Mouse (Mus musculus) layer of hippocampus, adult 9-11 months (tissue): ENCODE data around the gene Lrrc30.

Experiments
- DNase-seq: peaks from one replicate; pipeline ENCODE4 v3.0.0; 2022

Gene Lrrc30

DNA sequence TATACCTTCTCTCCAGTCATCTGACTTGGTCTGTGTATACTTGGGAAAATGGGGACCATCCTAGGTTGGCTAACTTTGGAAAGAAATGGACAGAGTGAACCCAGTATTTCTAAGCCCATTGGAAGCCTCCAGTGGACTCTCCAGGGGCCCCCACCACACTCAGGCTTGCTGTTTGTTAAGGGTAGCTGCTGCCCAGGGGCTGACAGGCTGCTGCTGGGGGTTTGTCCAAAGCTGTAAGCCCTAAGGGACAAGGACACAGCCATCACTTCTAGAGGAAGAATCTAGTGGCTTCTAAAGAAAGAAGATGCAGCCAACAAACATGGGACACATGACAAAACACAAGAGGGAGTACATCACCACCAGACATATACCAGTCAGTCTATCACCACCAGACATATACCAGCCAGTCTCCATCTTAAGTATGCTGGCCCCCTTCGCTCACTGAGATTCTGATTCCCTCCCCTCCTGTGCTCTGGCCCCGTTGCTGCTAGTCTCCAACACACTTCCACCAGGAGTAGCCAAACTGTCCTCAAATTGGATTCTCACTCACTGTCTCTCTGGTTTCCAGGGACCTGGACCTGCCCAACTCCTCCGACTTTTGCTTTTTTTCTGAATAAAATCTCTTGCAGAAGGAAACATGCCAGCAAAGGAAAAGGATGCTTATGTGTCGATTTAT lies 49.7 kb downstream of the Lrrc30 start:
- DNase-seq = no peak

DNA sequence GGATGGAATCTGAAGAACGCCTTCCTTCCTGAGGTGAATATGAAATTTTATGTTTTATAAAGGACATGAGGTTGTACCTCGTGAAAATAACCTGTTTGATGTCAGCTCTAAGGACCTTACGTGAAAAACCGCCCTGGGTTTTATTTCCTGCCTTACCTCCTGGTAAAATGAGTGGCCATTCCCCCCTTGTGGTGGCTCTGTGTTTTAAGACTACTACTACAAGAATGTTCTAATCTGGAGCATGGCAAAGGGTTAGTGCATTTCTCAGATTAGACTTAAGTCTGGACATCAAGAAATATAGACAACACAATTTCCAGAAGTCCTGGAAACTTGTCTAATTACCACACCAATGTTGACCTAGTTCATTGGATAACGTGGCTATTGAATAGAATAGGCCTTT lies 50.7 kb downstream of the Lrrc30 start:
- no peak for DNase-seq
